ENCODE assay signal across 8 mouse cellular contexts in genomic region chr2:34753811-34754550, GRCm38 (mm10). TPM values are rescaled to one million over a fixed set of nuclear protein-coding genes. Genes with fewer than 3 reads are reported as not detected.
DNase-seq lines count a peak whose midpoint lies in the region; ATAC-seq and TF ChIP-seq lines count a peak whose summit lies in the region.

No protein-coding gene starts in this region.

- H3K4me1 ChIP-seq in heart, embryonic 12.5 days (replicated peaks): peaks cover 16% of the 10 kb centered on the region
- no peaks in the 10 kb centered on the region for H3K4me1 ChIP-seq in kidney, postnatal 0 days (replicated peaks; ENCODE audit: insufficient read depth, low read length)
- H3K4me1 ChIP-seq in liver, embryonic 12.5 days: peaks cover 44% of the 10 kb centered on the region

- H3K36me3 ChIP-seq in C2C12 (ENCODE audit: control insufficient read depth, insufficient read depth): peaks cover 4% of the 10 kb centered on the region
- no peaks in the 10 kb centered on the region for H3K36me3 ChIP-seq in heart, embryonic 12.5 days
- H3K36me3 ChIP-seq in kidney, postnatal 0 days (ENCODE audit: insufficient read depth, low read length): no peaks in the 10 kb centered on the region
- peaks cover 7% of the 10 kb centered on the region; the same call in 1 of the 2 replicates for H3K36me3 ChIP-seq in liver, embryonic 12.5 days
- H3K36me3 ChIP-seq in splenic B cell, adult 2 months (ENCODE audit: control insufficient read depth, insufficient read depth, low read length, poor library complexity, severe bottlenecking): no peaks in the 10 kb centered on the region

- H3K79me2 ChIP-seq in C2C12 (ENCODE audit: control insufficient read depth, insufficient read depth): peaks cover 53% of the 10 kb centered on the region

- H3K9ac ChIP-seq in heart, embryonic 12.5 days: peak overlapping the region; percentile 95
- H3K9ac ChIP-seq in kidney, postnatal 0 days (ENCODE audit: low read depth, low read length): peak overlapping the region; percentile 94
- peak overlapping the region; percentile 100 for H3K9ac ChIP-seq in liver, embryonic 12.5 days

- peak overlapping the region; percentile 98 for H3K27ac ChIP-seq in heart, embryonic 12.5 days (ENCODE audit: poor library complexity, severe bottlenecking)
- peak overlapping the region; percentile 96 for H3K27ac ChIP-seq in kidney, postnatal 0 days
- peak overlapping the region; percentile 99 for H3K27ac ChIP-seq in liver, embryonic 12.5 days

- WGBS in heart, embryonic 12.5 days: under 1% methylated on average over 99 of the region's 106 CpGs
- under 1% methylated on average over 93 of the region's 106 CpGs for WGBS in kidney, postnatal 0 days
- WGBS in liver, embryonic 12.5 days (ENCODE audit: insufficient replicate concordance): under 1% methylated on average over 103 of the region's 106 CpGs

- TF ChIP-seq CTCF in C2C12 (IDR thresholded peaks at IDR 0.05; ENCODE audit: control insufficient read depth, insufficient read depth, insufficient read length): peak; percentile 36
- peak; percentile 21; the same call in 1 of the 2 replicates for TF ChIP-seq CTCF in kidney, postnatal 0 days (IDR thresholded peaks at IDR 0.05; ENCODE audit: low read depth)

- peak; percentile 87 for ATAC-seq in erythroblast, adult 5-6 weeks (replicated peaks; ENCODE audit: low FRiP score, poor library complexity, severe bottlenecking)
- peak; percentile 93 for ATAC-seq in heart, embryonic 12.5 days (ENCODE audit: insufficient number of reproducible peaks, low FRiP score)
- ATAC-seq in kidney, postnatal 0 days (replicated peaks; ENCODE audit: low FRiP score, low read depth): peak; percentile 95
- peak; percentile 93 for ATAC-seq in liver, embryonic 12.5 days

- peaks cover 45% of the 10 kb centered on the region for H3K79me3 ChIP-seq in C2C12 (ENCODE audit: low read depth)

- peak overlapping the region; percentile 92 for H3ac ChIP-seq in C2C12 (ENCODE audit: control insufficient read depth, insufficient read length, low read depth)

- H3K9me3 ChIP-seq in heart, embryonic 12.5 days (replicated peaks): no peaks in the 10 kb centered on the region; the same call in 1 of the 2 replicates
- H3K9me3 ChIP-seq in kidney, postnatal 0 days (replicated peaks; ENCODE audit: low read length): no peaks in the 10 kb centered on the region
- no peaks in the 10 kb centered on the region for H3K9me3 ChIP-seq in liver, embryonic 12.5 days (replicated peaks)

- peak overlapping the region; percentile 75 for H3K4me2 ChIP-seq in heart, embryonic 12.5 days
- peak overlapping the region; percentile 80 for H3K4me2 ChIP-seq in kidney, postnatal 0 days (ENCODE audit: low read length)
- H3K4me2 ChIP-seq in liver, embryonic 12.5 days: peak overlapping the region; percentile 87

- DNase-seq in brain, adult 2 months (ENCODE audit: low read depth, low spot score): peak; percentile 93
- peak; percentile 92 for DNase-seq in kidney, postnatal 0 days (ENCODE audit: low spot score)
- peak; percentile 88 for DNase-seq in naive thymus-derived CD4-positive, alpha-beta T cell, adult 2 months (ENCODE audit: low read depth)
- DNase-seq in splenic B cell, adult 2 months (ENCODE audit: low read depth, low spot score): peak; percentile 91

- peak overlapping the region; percentile 90 for H3K4me3 ChIP-seq in C2C12 (ENCODE audit: insufficient read depth, poor library complexity, severe bottlenecking)
- H3K4me3 ChIP-seq in heart, embryonic 12.5 days: peak overlapping the region; percentile 87
- peak overlapping the region; percentile 97 for H3K4me3 ChIP-seq in kidney, postnatal 0 days (replicated peaks; ENCODE audit: low read depth, low read length)
- H3K4me3 ChIP-seq in liver, embryonic 12.5 days: peak overlapping the region; percentile 94

- no peaks in the 10 kb centered on the region for H3K27me3 ChIP-seq in C2C12 (ENCODE audit: control insufficient read depth, insufficient read depth, insufficient read length)
- no peaks in the 10 kb centered on the region for H3K27me3 ChIP-seq in heart, embryonic 12.5 days (replicated peaks)
- no peaks in the 10 kb centered on the region for H3K27me3 ChIP-seq in kidney, postnatal 0 days (ENCODE audit: insufficient read depth, low read length)
- H3K27me3 ChIP-seq in liver, embryonic 12.5 days (replicated peaks): no peaks in the 10 kb centered on the region
- H3K27me3 ChIP-seq in splenic B cell, adult 2 months (ENCODE audit: control insufficient read depth, insufficient read depth, low read length, poor library complexity, severe bottlenecking): no peaks in the 10 kb centered on the region

TF ChIP-seq in C2C12, 6 proteins besides CTCF, POLR2A, EP300 and RAD21:
- TF ChIP-seq FOSL1 (IDR thresholded peaks at IDR 0.05; ENCODE audit: insufficient read depth, low read length, poor library complexity, severe bottlenecking): no peak
- TF ChIP-seq CEBPB (IDR thresholded peaks at IDR 0.05; ENCODE audit: low read depth): no peak
- no peak for TF ChIP-seq USF1 (IDR thresholded peaks at IDR 0.05; ENCODE audit: low read depth)
- TF ChIP-seq MYOD1 (IDR thresholded peaks at IDR 0.05; ENCODE audit: control insufficient read depth, insufficient read length, low read depth): no peak
- TF ChIP-seq MAX (IDR thresholded peaks at IDR 0.05): no peak
- no peak for TF ChIP-seq MYOG (IDR thresholded peaks at IDR 0.05; ENCODE audit: control insufficient read depth, extremely low read depth, insufficient read length)

RNA-seq across cellular contexts. Expression of gene Gapvd1, which starts 1.1 kb away (rescaled TPM):
- 23.6 TPM for polyA plus RNA-seq in C2C12 (2012; fragmentation: generic; extraction: Trizol)
- 308 and 329 TPM in 2 replicates for total RNA-seq in erythroblast, adult 5-6 weeks (2015; ENCODE audit: low replicate concordance)
- total RNA-seq in erythroblast, adult 5-6 weeks (2017; ENCODE audit: low replicate concordance): 761 and 1,292 TPM in 2 replicates
- polyA plus RNA-seq in heart, embryonic 12.5 days (2016; fragmentation: Nextera tagmentation; extraction: Ambion mirVana): 78.5 and 81.3 TPM in 2 replicates
- 56.6 and 58.7 TPM in 2 replicates for polyA plus RNA-seq in kidney, postnatal 0 days (2015; fragmentation: Nextera tagmentation; extraction: Ambion mirVana)
- 87.3 and 93.7 TPM in 2 replicates for polyA plus RNA-seq in liver, embryonic 12.5 days (2016; fragmentation: Nextera tagmentation; extraction: Ambion mirVana)

RNA-seq across cellular contexts. Expression of gene Hspa5, which starts 17.8 kb away (rescaled TPM):
- 520 TPM for polyA plus RNA-seq in C2C12 (2012; fragmentation: generic; extraction: Trizol)
- total RNA-seq in erythroblast, adult 5-6 weeks (2015; ENCODE audit: low replicate concordance): 229 and 240 TPM in 2 replicates
- total RNA-seq in erythroblast, adult 5-6 weeks (2017; ENCODE audit: low replicate concordance): 904 and 907 TPM in 2 replicates
- polyA plus RNA-seq in heart, embryonic 12.5 days (2016; fragmentation: Nextera tagmentation; extraction: Ambion mirVana): 916 and 917 TPM in 2 replicates
- polyA plus RNA-seq in kidney, postnatal 0 days (2015; fragmentation: Nextera tagmentation; extraction: Ambion mirVana): 688 and 780 TPM in 2 replicates
- polyA plus RNA-seq in liver, embryonic 12.5 days (2016; fragmentation: Nextera tagmentation; extraction: Ambion mirVana): 656 and 672 TPM in 2 replicates

RNA-seq across cellular contexts. Expression of gene Rabepk, which starts 45.7 kb away (rescaled TPM):
- 59.9 TPM for polyA plus RNA-seq in C2C12 (2012; fragmentation: generic; extraction: Trizol)
- 1.2 and 7.1 TPM in 2 replicates for total RNA-seq in erythroblast, adult 5-6 weeks (2015; ENCODE audit: low replicate concordance)
- total RNA-seq in erythroblast, adult 5-6 weeks (2017; ENCODE audit: low replicate concordance): 10.1 and 10.2 TPM in 2 replicates
- 26.0 and 26.1 TPM in 2 replicates for polyA plus RNA-seq in heart, embryonic 12.5 days (2016; fragmentation: Nextera tagmentation; extraction: Ambion mirVana)
- polyA plus RNA-seq in kidney, postnatal 0 days (2015; fragmentation: Nextera tagmentation; extraction: Ambion mirVana): 30.8 and 33.3 TPM in 2 replicates
- 32.5 and 33.2 TPM in 2 replicates for polyA plus RNA-seq in liver, embryonic 12.5 days (2016; fragmentation: Nextera tagmentation; extraction: Ambion mirVana)

Comparison
In these comparisons a context has a peak if more than half of its experiments do, and no peak if none do; other contexts are left out.
1. Peak in every context shown above with its lines: DNase-seq, ATAC-seq, H3K4me3 ChIP-seq and H3K27ac ChIP-seq.